Mouse (Mus musculus): ENCODE results near the gene Sh3yl1.

Gene Sh3yl1

DNA sequence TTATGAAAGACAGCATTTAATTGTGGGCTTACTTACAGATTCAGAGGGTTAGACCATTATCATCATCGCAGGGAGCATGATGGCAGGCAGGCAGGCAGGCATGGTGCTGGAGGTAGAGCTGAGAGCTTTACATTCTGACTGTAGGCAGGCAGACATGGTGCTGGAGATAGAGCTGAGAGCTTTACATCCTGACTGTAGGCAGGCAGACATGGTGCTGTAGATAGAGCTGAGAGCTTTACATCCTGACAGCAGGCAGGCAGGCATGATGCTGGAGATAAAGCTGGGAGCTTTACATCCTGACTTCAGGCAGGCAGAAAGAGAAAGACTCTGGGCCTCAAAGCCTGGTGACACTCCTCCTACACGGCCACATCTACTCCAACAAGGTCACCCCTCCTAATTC is 59.2 kb downstream of the Sh3yl1 start:
- DNase-seq: no peak

DNA sequence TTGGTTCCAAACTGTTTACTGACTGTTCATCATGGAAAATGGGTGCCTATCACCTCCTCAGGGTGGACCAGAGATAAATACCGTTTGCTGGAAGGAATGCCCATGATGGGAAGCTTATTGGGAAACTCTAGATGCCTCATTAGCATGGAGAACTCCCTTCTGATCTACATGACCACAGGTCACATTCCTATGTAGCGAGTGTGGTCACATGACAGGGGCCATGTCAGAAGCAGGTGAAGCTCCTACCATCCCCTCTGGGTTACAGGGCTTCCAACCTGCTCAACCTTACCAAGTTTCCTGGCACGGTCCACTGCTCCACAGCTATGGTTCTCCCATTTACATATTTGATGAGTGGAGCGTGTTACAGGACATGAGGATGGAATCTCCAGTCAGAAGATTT is 92.3 kb downstream of the Sh3yl1 start:
- no peak for DNase-seq

DNA sequence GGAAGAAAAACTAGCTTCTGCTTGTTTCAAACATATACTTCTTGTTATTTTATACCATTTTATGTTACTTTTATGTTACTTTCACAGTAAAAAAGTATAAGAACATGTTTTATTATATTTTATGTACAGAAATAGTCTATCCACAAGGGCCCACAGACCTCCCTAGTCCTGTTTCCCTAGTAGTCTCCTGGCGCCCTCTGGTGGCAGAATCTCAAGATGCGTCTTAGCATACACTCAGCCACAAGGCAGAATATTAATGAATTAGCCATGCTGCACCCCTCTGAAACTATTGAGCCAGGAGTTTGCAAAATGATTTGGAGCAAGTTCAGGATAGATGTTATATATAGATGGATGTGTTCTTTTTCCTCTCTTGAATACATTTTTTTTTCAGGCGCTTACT is 93.5 kb downstream of the Sh3yl1 start:
- peak; percentile 84 for DNase-seq

DNA sequence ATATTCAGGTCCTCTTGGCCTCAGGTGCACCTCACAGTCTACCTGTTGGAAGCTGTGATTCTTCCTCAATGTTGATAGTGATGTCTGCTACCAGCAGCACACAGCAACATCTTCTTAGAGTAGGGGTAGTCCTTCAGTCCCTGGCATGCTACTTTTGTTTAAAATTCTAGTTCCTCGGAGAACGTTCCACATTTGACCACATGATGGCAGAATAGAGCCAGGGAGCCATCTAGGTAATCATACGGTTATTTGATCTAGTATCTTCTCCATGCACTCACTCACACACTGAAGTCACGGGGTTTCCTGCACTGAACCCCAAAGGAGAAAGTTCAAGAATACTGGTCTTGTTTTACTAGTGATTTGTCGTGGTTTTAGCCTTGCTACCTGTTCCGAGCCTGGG is 96.7 kb downstream of the Sh3yl1 start:
- peak; percentile 28 for DNase-seq
